Mouse (Mus musculus) small intestine, adult 2 months (tissue): ENCODE results near the gene Dab1. TPM values are rescaled to one million over a fixed set of nuclear protein-coding genes. Genes with fewer than 3 reads are reported as not detected.

Experiments
- H3K27ac ChIP-seq: fragments of 200-500 bp; 2 replicates; pipeline ENCODE4 v1.5.1; 2012; ENCODE audit warnings: low read depth, low read length, control low read depth, inconsistent platforms; ENCODE audit not compliant: insufficient read depth
- H3K27me3 ChIP-seq: fragments of 200-500 bp; 2 replicates; pipeline ENCODE4 v1.6.1; 2012; ENCODE audit warnings: mild to moderate bottlenecking, moderate library complexity, low read length, inconsistent platforms; ENCODE audit not compliant: control insufficient read depth, insufficient read depth
- H3K36me3 ChIP-seq: fragments of 200-500 bp; 2 replicates; pipeline ENCODE4 v1.6.1; 2012; ENCODE audit warnings: mild to moderate bottlenecking, low read length, control low read depth, inconsistent platforms; ENCODE audit not compliant: control insufficient read depth, insufficient read depth
- H3K4me1 ChIP-seq: fragments of 200-500 bp; 2 replicates; pipeline ENCODE4 v1.6.1; 2012; ENCODE audit warnings: low read length, inconsistent platforms, mixed read lengths; ENCODE audit not compliant: control insufficient read depth, insufficient read depth, insufficient read length
- H3K4me3 ChIP-seq: fragments of 200-500 bp; 2 replicates; pipeline ENCODE4 v1.5.1; 2012; ENCODE audit warnings: low read depth, mild to moderate bottlenecking, control low read depth, inconsistent platforms, low read length, moderate library complexity
- CTCF ChIP-seq: fragments of 200-500 bp; IDR thresholded peaks from 2 replicates; pipeline ENCODE4 v1.5.1; 2012; ENCODE audit warnings: low read depth, mild to moderate bottlenecking, control low read depth, inconsistent platforms, low read length, moderate library complexity, mixed read lengths; ENCODE audit not compliant: insufficient replicate concordance, insufficient read length; ENCODE audit errors: extremely low read depth
- POLR2A ChIP-seq: fragments of 200-500 bp; IDR thresholded peaks from 2 replicates; pipeline ENCODE4 v1.6.1; 2012; ENCODE audit warnings: low read depth, mild to moderate bottlenecking, control low read depth, inconsistent platforms, low read length, moderate library complexity
- WGBS: fragments of 180-500 bp; shearing (Covaris S2); methylation state at CpG from one replicate; pipeline ENCODE4 v1.1.7; 2018; 5-methylcytosine and 5-hydroxymethylcytosine counted together
- polyA plus RNA-seq: library from polyadenylated mRNA; depleted of rRNA; stranded (reverse); fragments of >200 nt; gene quantifications from 2 replicates; pipeline ENCODE4 v1.2.3, GENCODE M21; 2012; rRNA removed

The Dab1 gene
- polyA plus RNA-seq: 18.8 and 57.9 TPM in 2 replicates

GRCm38 (mm10) chr4:103619321-103619945 lies at the start of gene Dab1:
Gene Dab1 (plus strand): TSS chr4:103619359.
- Histone ChIP-seq H3K36me3 (no peaks in the 10 kb centered on the region), H3K4me1 (no peaks in the 10 kb centered on the region), H3K27me3 (no peaks in the 10 kb centered on the region), H3K27ac (no peak within 1 kb of the TSS), H3K4me3 (no peak within 1 kb of the TSS)
- WGBS: 2% methylated on average over 41 of the region's 41 CpGs
- TF ChIP-seq CTCF (no peak), POLR2A (no peak)

- Histone ChIP-seq H3K27me3 (no peaks in the 10 kb centered on the region), H3K4me1 (no peaks in the 10 kb centered on the region), H3K27ac (no peak overlapping the region), H3K36me3 (no peaks in the 10 kb centered on the region), H3K4me3 (no peak overlapping the region)
- WGBS: 69% methylated on average over 4 of the region's 4 CpGs
- TF ChIP-seq POLR2A: no peak
These were observed 47.3 kb upstream of the Dab1 start for GRCm38 (mm10) chr4:103571721-103572352.

- H3K27ac ChIP-seq: no peak overlapping the region
- no peaks in the 10 kb centered on the region for H3K36me3 ChIP-seq
- H3K4me3 ChIP-seq: no peak overlapping the region
- no peaks in the 10 kb centered on the region for H3K4me1 ChIP-seq
- H3K27me3 ChIP-seq: no peaks in the 10 kb centered on the region
- 79% methylated on average over 2 of the region's 2 CpGs for WGBS
- TF ChIP-seq CTCF: no peak
- TF ChIP-seq POLR2A: no peak
These were observed 43.6 kb upstream of the Dab1 start for GRCm38 (mm10) chr4:103575556-103575955.

- no peaks in the 10 kb centered on the region for H3K27me3 ChIP-seq
- no peaks in the 10 kb centered on the region for H3K4me1 ChIP-seq
- TF ChIP-seq CTCF (no peak), POLR2A (no peak)
- no peak overlapping the region for H3K4me3 ChIP-seq
- H3K36me3 ChIP-seq: no peaks in the 10 kb centered on the region
- H3K27ac ChIP-seq: no peak overlapping the region
- 77% methylated on average over 6 of the region's 6 CpGs for WGBS
These were observed 42.9 kb upstream of the Dab1 start for GRCm38 (mm10) chr4:103576305-103576704.

GRCm38 (mm10) chr4:103577111-103577815 lies 41.9 kb upstream of the Dab1 start:
- WGBS: 69% methylated on average over 4 of the region's 4 CpGs
- no peak overlapping the region for H3K27ac ChIP-seq
- H3K27me3 ChIP-seq: no peaks in the 10 kb centered on the region
- no peaks in the 10 kb centered on the region for H3K36me3 ChIP-seq
- no peak overlapping the region for H3K4me3 ChIP-seq
- TF ChIP-seq POLR2A (no peak), CTCF (no peak)
- no peaks in the 10 kb centered on the region for H3K4me1 ChIP-seq

- 79% methylated on average over 7 of the region's 7 CpGs for WGBS
- no peaks in the 10 kb centered on the region for H3K36me3 ChIP-seq
These were observed 41.3 kb upstream of the Dab1 start for GRCm38 (mm10) chr4:103577821-103578220.

GRCm38 (mm10) chr4:103580021-103580420 lies 39.1 kb upstream of the Dab1 start:
- no peak for TF ChIP-seq CTCF
- TF ChIP-seq POLR2A: no peak
- Histone ChIP-seq H3K27ac (no peak overlapping the region), H3K36me3 (no peaks in the 10 kb centered on the region), H3K27me3 (no peaks in the 10 kb centered on the region), H3K4me3 (no peak overlapping the region), H3K4me1 (no peaks in the 10 kb centered on the region)
- 82% methylated on average over 9 of the region's 9 CpGs for WGBS

More at GRCm38 (mm10) chr4:103577821-103578220, 41.3 kb upstream of the Dab1 start:
- H3K4me1 ChIP-seq: no peaks in the 10 kb centered on the region
- H3K27ac ChIP-seq: no peak overlapping the region
- H3K4me3 ChIP-seq: no peak overlapping the region
- no peaks in the 10 kb centered on the region for H3K27me3 ChIP-seq
- TF ChIP-seq CTCF: no peak
- no peak for TF ChIP-seq POLR2A
